Mouse (Mus musculus): ENCODE results near the gene Tekt3. TPM values are rescaled to one million over a fixed set of nuclear protein-coding genes. Genes with fewer than 3 reads are reported as not detected.

Gene Tekt3
- polyA plus RNA-seq, 1 experiment = not detected

- peak overlapping the region; percentile 50; the same call in 1 of the 2 replicates for H3K27ac ChIP-seq (ENCODE audit: insufficient read depth, low read length)
- TF ChIP-seq POLR2A (IDR thresholded peaks at IDR 0.05; ENCODE audit: extremely low read depth, insufficient read depth, low read length) (no peak), CTCF (IDR thresholded peaks at IDR 0.05; ENCODE audit: extremely low read depth, insufficient read depth, low read length) (peak; percentile 96)
- peaks cover 3% of the 10 kb centered on the region; the same call in 1 of the 2 replicates for H3K4me1 ChIP-seq (ENCODE audit: control insufficient read depth, insufficient read depth, low read length)
- no peak overlapping the region for H3K4me3 ChIP-seq (ENCODE audit: insufficient read depth, low read length)
Measured at GRCm38 (mm10) chr11:63135622-63136021, 74.2 kb downstream of the Tekt3 start.

GRCm38 (mm10) chr11:63136205-63136604, 74.8 kb downstream of the Tekt3 start:
- TF ChIP-seq CTCF (IDR thresholded peaks at IDR 0.05; ENCODE audit: extremely low read depth, insufficient read depth, low read length) (no peak), POLR2A (IDR thresholded peaks at IDR 0.05; ENCODE audit: extremely low read depth, insufficient read depth, low read length) (no peak)
- H3K27ac ChIP-seq (ENCODE audit: insufficient read depth, low read length) = peak overlapping the region; percentile 50
- H3K4me1 ChIP-seq (ENCODE audit: control insufficient read depth, insufficient read depth, low read length) = 0 out of 2 replicates have a peak, but pooled peaks cover 2% of the 10 kb centered on the region
- no peak overlapping the region for H3K4me3 ChIP-seq (ENCODE audit: insufficient read depth, low read length)

DNA sequence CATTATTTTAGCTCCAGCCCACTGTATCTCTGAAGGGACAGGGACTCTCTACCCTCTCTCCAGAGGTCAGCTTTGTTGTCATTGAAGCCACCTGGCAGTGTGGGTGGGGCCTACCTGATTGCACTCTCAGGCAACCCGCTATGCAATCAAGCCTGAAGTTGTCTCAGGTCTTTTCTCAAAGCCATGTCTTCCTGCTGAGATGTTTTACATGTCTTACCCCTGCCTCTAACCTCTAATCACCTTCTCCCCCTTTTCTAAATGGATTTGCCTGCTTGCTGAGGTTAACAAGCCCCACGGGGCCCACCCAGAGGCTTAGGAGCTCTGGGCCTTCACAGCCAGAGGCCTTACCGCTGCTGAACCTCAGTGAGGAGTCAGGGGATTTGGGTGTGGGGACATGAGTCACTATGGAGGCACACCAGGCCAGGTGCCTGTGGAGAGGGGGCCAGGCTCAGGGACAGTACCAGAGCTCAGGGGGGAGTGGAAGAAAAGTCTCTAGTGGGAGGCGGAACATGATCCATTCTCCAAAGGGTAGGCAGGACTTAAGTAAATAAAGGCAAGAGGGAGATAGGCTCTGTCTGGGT, 75.5 kb downstream of the Tekt3 start:
- Histone ChIP-seq H3K4me1 (ENCODE audit: control insufficient read depth, insufficient read depth, low read length) (0 out of 2 replicates have a peak, but pooled peaks cover 2% of the 10 kb centered on the region), H3K4me3 (ENCODE audit: insufficient read depth, low read length) (no peak overlapping the region), H3K27ac (ENCODE audit: insufficient read depth, low read length) (no peak overlapping the region)
- no peak for TF ChIP-seq CTCF (IDR thresholded peaks at IDR 0.05; ENCODE audit: extremely low read depth, insufficient read depth, low read length)
- no peak for TF ChIP-seq POLR2A (IDR thresholded peaks at IDR 0.05; ENCODE audit: extremely low read depth, insufficient read depth, low read length)

- TF ChIP-seq CTCF (IDR thresholded peaks at IDR 0.05; ENCODE audit: extremely low read depth, insufficient read depth, low read length) (no peak), POLR2A (IDR thresholded peaks at IDR 0.05; ENCODE audit: extremely low read depth, insufficient read depth, low read length) (no peak)
- H3K27ac ChIP-seq (ENCODE audit: insufficient read depth, low read length) = no peak overlapping the region
- H3K4me1 ChIP-seq (ENCODE audit: control insufficient read depth, insufficient read depth, low read length) = 0 out of 2 replicates have a peak, but pooled peaks cover 2% of the 10 kb centered on the region
- no peak overlapping the region for H3K4me3 ChIP-seq (ENCODE audit: insufficient read depth, low read length)
Measured at GRCm38 (mm10) chr11:63138739-63139138, 77.3 kb downstream of the Tekt3 start.

DNA sequence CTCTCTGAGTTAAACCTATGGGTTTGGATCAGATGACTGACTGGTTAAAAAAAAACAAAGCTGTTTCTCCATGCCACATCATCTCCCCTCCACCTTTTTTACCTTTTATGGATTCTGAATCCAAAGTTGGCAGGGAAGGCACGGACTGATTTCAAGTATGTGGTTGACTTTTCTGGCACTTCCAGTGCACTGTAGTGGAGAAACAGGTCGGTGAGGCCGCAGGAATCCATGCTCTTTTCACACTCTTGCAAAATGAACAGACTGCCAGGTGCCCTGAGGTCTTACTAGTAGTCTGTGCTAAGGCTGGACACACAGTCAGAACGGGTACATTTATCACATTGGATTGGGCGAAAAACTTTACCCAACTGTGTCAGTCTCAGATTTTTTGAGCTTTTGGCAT, 80.9 kb downstream of the Tekt3 start:
- H3K27ac ChIP-seq (ENCODE audit: insufficient read depth, low read length) = no peak overlapping the region
- 0 out of 2 replicates have a peak, but pooled peaks cover 2% of the 10 kb centered on the region for H3K4me1 ChIP-seq (ENCODE audit: control insufficient read depth, insufficient read depth, low read length)
- TF ChIP-seq POLR2A (IDR thresholded peaks at IDR 0.05; ENCODE audit: extremely low read depth, insufficient read depth, low read length) = no peak
- no peak for TF ChIP-seq CTCF (IDR thresholded peaks at IDR 0.05; ENCODE audit: extremely low read depth, insufficient read depth, low read length)
- H3K4me3 ChIP-seq (ENCODE audit: insufficient read depth, low read length) = no peak overlapping the region

GRCm38 (mm10) chr11:63142816-63143215, 81.4 kb downstream of the Tekt3 start:
- H3K4me3 ChIP-seq (ENCODE audit: insufficient read depth, low read length) = no peak overlapping the region
- TF ChIP-seq CTCF (IDR thresholded peaks at IDR 0.05; ENCODE audit: extremely low read depth, insufficient read depth, low read length) (no peak), POLR2A (IDR thresholded peaks at IDR 0.05; ENCODE audit: extremely low read depth, insufficient read depth, low read length) (no peak)
- H3K27ac ChIP-seq (ENCODE audit: insufficient read depth, low read length) = no peak overlapping the region
- 0 out of 2 replicates have a peak, but pooled peaks cover 2% of the 10 kb centered on the region for H3K4me1 ChIP-seq (ENCODE audit: control insufficient read depth, insufficient read depth, low read length)

- Histone ChIP-seq H3K4me1 (ENCODE audit: control insufficient read depth, insufficient read depth, low read length) (no peaks in the 10 kb centered on the region), H3K27ac (ENCODE audit: insufficient read depth, low read length) (no peak overlapping the region), H3K4me3 (ENCODE audit: insufficient read depth, low read length) (no peak overlapping the region)
- no peak for TF ChIP-seq POLR2A (IDR thresholded peaks at IDR 0.05; ENCODE audit: extremely low read depth, insufficient read depth, low read length)
- no peak for TF ChIP-seq CTCF (IDR thresholded peaks at IDR 0.05; ENCODE audit: extremely low read depth, insufficient read depth, low read length)
Measured at GRCm38 (mm10) chr11:63143486-63143885, 82.0 kb downstream of the Tekt3 start.

Other genes starting within 250 kb of the Tekt3 start
- gene Trim16, start 241.4 kb upstream of the Tekt3 start, polyA plus RNA-seq (2012; rRNA removed) = 1.6 TPM in 2 replicates
- gene Fbxw10, start 214.6 kb upstream of the Tekt3 start, polyA plus RNA-seq (2012; rRNA removed) = 0.58 and 0.93 TPM in 2 replicates
- 30.2 and 32.8 TPM in 2 replicates for gene Tvp23b, start 182.2 kb upstream of the Tekt3 start, polyA plus RNA-seq (2012; rRNA removed)
- not detected in 2 replicates for gene Cdrt4, start 110.5 kb upstream of the Tekt3 start, polyA plus RNA-seq (2012; rRNA removed)
- 21.8 and 22.2 TPM in 2 replicates for gene Pmp22, start 67.3 kb downstream of the Tekt3 start, polyA plus RNA-seq (2012; rRNA removed)